Mouse (Mus musculus) bone marrow macrophage, adult 2 months (primary cell): Measurements from ENCODE around the gene Npas3.

ENCODE experiments used
- CTCF ChIP-seq: IDR thresholded peaks from 2 replicates; pipeline ENCODE4 v1.5.1; 2012; ENCODE audit warnings: low read depth, mild to moderate bottlenecking, low read length, moderate library complexity
- POLR2A ChIP-seq: IDR thresholded peaks from 2 replicates; pipeline ENCODE4 v1.6.1; 2012; ENCODE audit warnings: mild to moderate bottlenecking, low read depth, low read length, borderline replicate concordance

DNA sequence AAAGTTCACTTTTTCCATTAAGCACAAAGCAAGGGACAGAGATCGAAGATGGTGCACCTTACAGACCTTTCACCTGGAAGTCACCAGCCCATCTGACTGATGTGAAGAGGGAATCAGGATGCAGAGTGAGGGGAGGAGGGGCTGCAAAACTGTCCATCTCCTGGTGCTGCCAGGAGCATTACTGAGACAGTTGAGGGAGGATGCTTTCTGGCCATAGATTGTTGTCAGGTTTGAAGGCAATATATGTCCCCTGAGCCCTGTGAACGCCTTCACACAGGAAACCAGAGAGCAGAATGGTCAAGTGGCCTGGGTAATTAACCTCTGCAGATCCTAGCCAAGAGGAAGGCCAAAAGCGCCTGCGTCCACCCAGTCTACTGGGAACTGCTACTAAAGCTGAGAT, 796.9 kb downstream of the Npas3 start:
- TF ChIP-seq POLR2A (no peak), CTCF (no peak)
